Mouse (Mus musculus) kidney, embryonic 14.5 days (tissue): ENCODE measurements at regions not wholly inside any gene's neighbourhood (a gene's known extent, or its start where the extent isn't known, plus 50 kb on each side); places are given as distances from the start of the nearest gene placed in this dataset.

Experiments used
- ATAC-seq: fragments of 200-750 bp; cut with Nextera tagmentation; 2 replicates; pipeline ENCODE4 v1.8.0; 2017; ENCODE audit warnings: moderate number of reproducible peaks, mild to moderate bottlenecking, moderate TSS enrichment, moderate library complexity; ENCODE audit not compliant: low FRiP score, low TSS enrichment
- H3K27ac ChIP-seq: fragments of 300-500 bp; sonication (generic); 2 replicates; pipeline ENCODE4 v1.5.1; 2014; ENCODE audit warnings: low read depth, mild to moderate bottlenecking, low read length, moderate library complexity, mixed read lengths
- H3K27me3 ChIP-seq: fragments of 300-500 bp; sonication (generic); 2 replicates; pipeline ENCODE4 v1.6.1; 2014; ENCODE audit warnings: mild to moderate bottlenecking, low read length; ENCODE audit not compliant: control insufficient read depth, insufficient read depth
- H3K36me3 ChIP-seq: fragments of 300-500 bp; sonication (generic); 2 replicates; pipeline ENCODE4 v1.6.1; 2014; ENCODE audit warnings: low read length, mixed read lengths; ENCODE audit not compliant: control insufficient read depth, insufficient read depth
- H3K4me1 ChIP-seq: fragments of 300-500 bp; sonication (generic); 2 replicates; pipeline ENCODE4 v1.6.1; 2014; ENCODE audit warnings: low read length, mixed read lengths; ENCODE audit not compliant: control insufficient read depth, insufficient read depth
- H3K4me2 ChIP-seq: fragments of 300-500 bp; sonication (generic); replicated peaks from 2 replicates; pipeline ENCODE4 v1.6.1; 2014; ENCODE audit warnings: low read depth, mild to moderate bottlenecking, low read length
- H3K4me3 ChIP-seq: fragments of 300-500 bp; sonication (generic); 2 replicates; pipeline ENCODE4 v1.5.1; 2014; ENCODE audit warnings: mild to moderate bottlenecking, low read length
- H3K9ac ChIP-seq: fragments of 300-500 bp; sonication (generic); 2 replicates; pipeline ENCODE4 v1.6.1; 2014; ENCODE audit warnings: low read depth, mild to moderate bottlenecking, low read length, moderate library complexity
- H3K9me3 ChIP-seq: fragments of 300-500 bp; sonication (generic); 2 replicates; pipeline ENCODE4 v1.6.1; 2016; ENCODE audit warnings: low read length; ENCODE audit not compliant: control insufficient read depth
- WGBS: fragments of 180-500 bp; shearing (Covaris S2); extraction: QIAGEN DNeasy Blood & Tissue Kit; methylation state at CpG from one replicate; pipeline ENCODE4 v1.1.7; 2014; 5-methylcytosine and 5-hydroxymethylcytosine counted together

- WGBS = 92% methylated on average over 1 of the region's 1 CpGs
- Histone ChIP-seq H3K36me3 (no peaks in the 10 kb centered on the region), H3K4me2 (no peak overlapping the region), H3K4me1 (no peaks in the 10 kb centered on the region), H3K9ac (no peak overlapping the region), H3K9me3 (no peaks in the 10 kb centered on the region), H3K27ac (no peak overlapping the region), H3K4me3 (no peak overlapping the region), H3K27me3 (no peaks in the 10 kb centered on the region)
- ATAC-seq = no peak
Measured at GRCm38 (mm10) chr4:55851430-55851829, 319.2 kb upstream of the Klf4 start.

GRCm38 (mm10) chr4:55851027-55851426 is 318.8 kb upstream of the Klf4 start:
- no peaks in the 10 kb centered on the region for H3K4me1 ChIP-seq
- H3K4me3 ChIP-seq = no peak overlapping the region
- ATAC-seq = no peak
- H3K4me2 ChIP-seq = no peak overlapping the region
- no peak overlapping the region for H3K27ac ChIP-seq
- H3K9ac ChIP-seq = no peak overlapping the region
- no peaks in the 10 kb centered on the region for H3K9me3 ChIP-seq
- no peaks in the 10 kb centered on the region for H3K27me3 ChIP-seq
- no peaks in the 10 kb centered on the region for H3K36me3 ChIP-seq
- 77% methylated on average over 5 of the region's 5 CpGs for WGBS

DNA sequence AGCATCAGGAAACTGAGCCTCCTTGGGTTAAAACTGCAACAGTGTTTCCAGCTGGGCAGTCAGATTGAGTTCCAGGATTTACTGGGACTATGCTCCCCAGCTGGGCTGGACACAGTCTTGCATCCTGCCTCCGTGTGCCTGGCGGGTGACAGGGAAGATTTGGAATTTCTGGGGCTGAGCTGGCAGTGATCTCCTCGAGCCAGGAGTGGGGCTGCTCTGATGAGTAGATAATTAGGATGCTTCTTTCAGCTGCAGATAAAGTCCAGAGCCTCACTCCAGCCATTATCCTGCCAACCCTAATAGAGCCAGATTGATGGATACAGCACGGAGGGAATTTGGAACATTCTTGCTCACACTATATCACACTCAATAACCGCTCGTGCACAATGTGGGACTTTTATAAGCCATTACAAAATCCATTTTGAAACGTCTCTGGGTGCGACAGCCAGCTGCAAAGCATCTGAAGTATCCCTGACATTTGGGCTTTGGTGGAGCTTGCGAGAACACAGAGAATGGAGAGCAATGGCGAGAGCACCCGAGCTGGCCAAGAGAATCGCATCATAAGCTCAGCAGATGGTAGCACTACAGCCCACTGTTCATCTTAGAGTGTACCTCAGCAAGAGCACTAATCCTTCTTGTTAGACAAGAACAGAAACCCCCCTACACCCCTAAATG is 311.6 kb upstream of the Klf4 start:
- Histone ChIP-seq H3K9me3 (no peaks in the 10 kb centered on the region), H3K27me3 (no peaks in the 10 kb centered on the region), H3K27ac (no peak overlapping the region), H3K9ac (no peak overlapping the region), H3K36me3 (no peaks in the 10 kb centered on the region), H3K4me1 (no peaks in the 10 kb centered on the region), H3K4me2 (no peak overlapping the region), H3K4me3 (no peak overlapping the region)
- 49% methylated on average over 12 of the region's 12 CpGs for WGBS
- peak; percentile 55 for ATAC-seq

DNA sequence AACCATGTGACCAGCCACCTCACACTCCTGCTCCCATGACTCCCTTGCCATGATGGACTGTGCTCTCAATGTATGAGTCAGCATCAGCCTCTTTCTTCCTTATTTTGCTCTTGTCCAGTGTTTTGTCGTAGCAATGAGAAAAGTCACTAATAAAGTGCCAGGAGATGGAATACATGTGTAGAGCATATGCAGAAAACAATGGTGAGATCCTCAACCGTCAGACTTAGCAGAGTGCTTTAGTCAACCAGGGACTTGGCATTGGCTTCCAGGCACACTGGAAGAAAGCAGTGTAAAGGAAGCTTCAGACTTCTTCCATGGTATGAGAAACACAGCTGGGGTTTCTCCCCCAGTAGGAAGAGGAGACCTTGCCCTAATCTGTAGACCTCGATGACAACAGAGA is 306.3 kb upstream of the Klf4 start:
- H3K27ac ChIP-seq = no peak overlapping the region
- ATAC-seq = no peak

DNA sequence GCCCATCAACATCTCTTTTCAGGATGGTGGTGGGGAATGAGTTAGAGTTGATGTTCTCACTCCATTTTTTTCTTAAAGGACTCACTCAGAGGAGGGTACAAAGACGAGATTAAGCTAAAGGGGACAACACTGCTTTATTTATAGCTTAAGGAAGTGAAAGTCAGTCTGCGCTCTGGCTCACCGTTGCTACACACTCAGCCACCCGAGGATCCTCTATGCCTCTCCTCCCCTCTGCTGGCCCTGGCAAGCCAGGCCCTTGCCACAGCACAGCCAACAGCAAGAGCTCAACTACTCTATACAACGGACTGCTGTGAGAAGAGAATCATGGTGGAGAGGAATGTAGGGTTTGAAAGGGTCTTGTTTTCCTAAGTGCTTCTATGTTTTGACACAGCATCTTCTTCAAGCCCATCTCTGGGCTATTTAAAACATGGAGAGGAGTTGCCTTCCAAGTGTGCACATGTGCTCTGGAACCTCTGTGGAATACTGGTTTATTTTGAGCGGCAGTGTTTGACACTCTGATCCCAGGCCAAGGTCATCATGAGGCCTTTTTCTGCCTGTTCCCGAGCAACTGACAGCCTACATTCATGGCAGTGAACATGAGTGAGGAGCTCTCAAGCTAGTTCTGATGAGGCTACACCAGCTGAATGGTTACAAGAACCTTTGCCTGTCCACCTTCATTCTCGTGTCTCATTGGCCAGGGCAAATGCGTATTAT is 291.9 kb upstream of the Klf4 start:
- Histone ChIP-seq H3K9me3 (no peaks in the 10 kb centered on the region), H3K9ac (no peak overlapping the region), H3K4me3 (no peak overlapping the region), H3K36me3 (no peaks in the 10 kb centered on the region), H3K4me1 (no peaks in the 10 kb centered on the region), H3K27me3 (no peaks in the 10 kb centered on the region), H3K4me2 (no peak overlapping the region), H3K27ac (no peak overlapping the region)
- WGBS = 76% methylated on average over 9 of the region's 9 CpGs
- ATAC-seq = no peak

More for the DNA sequence above, 306.3 kb upstream of the Klf4 start:
- WGBS = 80% methylated on average over 3 of the region's 3 CpGs
- Histone ChIP-seq H3K9me3 (no peaks in the 10 kb centered on the region), H3K4me2 (no peak overlapping the region), H3K4me1 (no peaks in the 10 kb centered on the region), H3K9ac (no peak overlapping the region), H3K36me3 (no peaks in the 10 kb centered on the region), H3K4me3 (no peak overlapping the region), H3K27me3 (no peaks in the 10 kb centered on the region)

DNA sequence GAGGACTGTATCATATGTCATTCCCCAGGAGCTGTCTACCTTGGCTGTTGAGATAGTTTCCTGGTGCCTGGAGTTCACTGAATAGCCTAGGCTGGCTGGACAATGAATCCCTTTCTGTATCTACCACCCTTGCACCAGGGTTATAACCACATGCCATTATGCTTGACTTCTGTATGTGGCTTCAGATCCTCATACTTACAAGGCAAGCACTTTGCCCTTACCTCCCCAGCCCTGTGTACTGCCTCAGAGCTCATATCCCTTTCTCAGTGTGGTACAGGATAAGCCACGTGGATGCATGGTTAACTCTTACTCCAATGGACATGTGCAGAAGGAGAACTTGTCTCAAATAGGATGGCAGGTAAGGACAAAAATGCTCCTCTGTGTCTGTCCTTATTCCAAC is 291.3 kb upstream of the Klf4 start:
- ATAC-seq = no peak
- Histone ChIP-seq H3K4me1 (no peaks in the 10 kb centered on the region), H3K9me3 (no peaks in the 10 kb centered on the region), H3K4me3 (no peak overlapping the region), H3K36me3 (no peaks in the 10 kb centered on the region), H3K27me3 (no peaks in the 10 kb centered on the region), H3K27ac (no peak overlapping the region), H3K4me2 (no peak overlapping the region), H3K9ac (no peak overlapping the region)
- WGBS = 60% methylated on average over 1 of the region's 1 CpGs

- Histone ChIP-seq H3K4me1 (no peaks in the 10 kb centered on the region), H3K9me3 (no peaks in the 10 kb centered on the region), H3K9ac (no peak overlapping the region), H3K27ac (no peak overlapping the region), H3K27me3 (no peaks in the 10 kb centered on the region), H3K4me3 (no peak overlapping the region), H3K36me3 (no peaks in the 10 kb centered on the region), H3K4me2 (no peak overlapping the region)
- WGBS = 87% methylated on average over 4 of the region's 4 CpGs
- no peak for ATAC-seq
Measured at GRCm38 (mm10) chr4:55817035-55817818, 285.0 kb upstream of the Klf4 start.

GRCm38 (mm10) chr4:55815832-55816231 is 283.6 kb upstream of the Klf4 start:
- H3K9me3 ChIP-seq = no peaks in the 10 kb centered on the region
- no peak overlapping the region for H3K4me3 ChIP-seq
- H3K9ac ChIP-seq = no peak overlapping the region
- no peaks in the 10 kb centered on the region for H3K4me1 ChIP-seq
- H3K36me3 ChIP-seq = no peaks in the 10 kb centered on the region
- H3K4me2 ChIP-seq = no peak overlapping the region
- ATAC-seq = no peak
- no peak overlapping the region for H3K27ac ChIP-seq
- 89% methylated on average over 3 of the region's 3 CpGs for WGBS
- no peaks in the 10 kb centered on the region for H3K27me3 ChIP-seq

GRCm38 (mm10) chr4:55812846-55813245 is 280.6 kb upstream of the Klf4 start:
- no peak overlapping the region for H3K9ac ChIP-seq
- no peaks in the 10 kb centered on the region for H3K36me3 ChIP-seq
- no peak overlapping the region for H3K27ac ChIP-seq
- H3K4me1 ChIP-seq = no peaks in the 10 kb centered on the region
- H3K4me3 ChIP-seq = no peak overlapping the region
- no peak overlapping the region for H3K4me2 ChIP-seq
- no peaks in the 10 kb centered on the region for H3K9me3 ChIP-seq
- WGBS = 84% methylated on average over 8 of the region's 8 CpGs
- no peak for ATAC-seq
- no peaks in the 10 kb centered on the region for H3K27me3 ChIP-seq
